8 mouse cellular contexts compared by ENCODE assay signal in the genomic region with DNA sequence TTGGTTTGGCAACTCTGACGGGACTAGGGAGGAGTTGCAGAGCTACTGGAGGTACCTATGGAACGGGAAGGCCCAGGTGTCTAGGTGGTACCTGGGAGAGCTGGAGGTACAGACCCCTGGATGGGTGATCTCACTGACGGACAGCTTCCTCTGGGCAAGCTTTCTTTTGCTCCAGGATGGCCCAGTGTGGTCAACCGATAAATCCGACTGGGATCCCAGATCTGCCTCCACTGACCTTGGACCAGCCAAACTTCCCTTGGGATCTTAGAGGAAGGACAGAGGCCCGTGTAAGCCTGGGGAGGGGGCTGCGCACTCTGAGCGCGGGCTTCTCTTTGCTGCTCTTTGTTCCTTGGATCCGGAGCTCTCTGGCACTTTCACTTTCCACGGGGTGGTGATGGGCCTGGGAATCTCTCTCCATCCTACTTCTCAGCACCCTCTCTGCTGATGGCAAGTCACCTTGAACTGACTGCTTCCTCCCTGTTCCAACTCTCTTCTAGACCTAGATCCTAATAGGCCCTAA. TPM values are rescaled to one million over a fixed set of nuclear protein-coding genes. Genes with fewer than 3 reads are reported as not detected.
DNase-seq lines count a peak whose midpoint lies in the region; ATAC-seq lines count a peak whose summit lies in the region.

No protein-coding gene starts in this region.

- no peaks in the 10 kb centered on the region for H3K27me3 ChIP-seq in hindbrain, embryonic 13.5 days
- no peaks in the 10 kb centered on the region for H3K27me3 ChIP-seq in limb, embryonic 15.5 days
- no peaks in the 10 kb centered on the region for H3K27me3 ChIP-seq in neural tube, embryonic 14.5 days (ENCODE audit: control insufficient read depth, insufficient read depth, low read length)

- H3K9me3 ChIP-seq in hindbrain, embryonic 13.5 days, result no peaks in the 10 kb centered on the region
- H3K9me3 ChIP-seq in limb, embryonic 15.5 days, result no peaks in the 10 kb centered on the region
- H3K9me3 ChIP-seq in neural tube, embryonic 14.5 days (ENCODE audit: control insufficient read depth, low read length), result no peaks in the 10 kb centered on the region

- H3K9ac ChIP-seq in hindbrain, embryonic 13.5 days, result peak overlapping the region; percentile 82
- peak overlapping the region; percentile 71 for H3K9ac ChIP-seq in limb, embryonic 15.5 days
- peak overlapping the region; percentile 70 for H3K9ac ChIP-seq in neural tube, embryonic 14.5 days (replicated peaks; ENCODE audit: low read depth, low read length)

- WGBS in hindbrain, embryonic 13.5 days, result 1% methylated on average over 11 of the region's 11 CpGs
- 2% methylated on average over 11 of the region's 11 CpGs for WGBS in limb, embryonic 15.5 days
- WGBS in neural tube, embryonic 14.5 days, result under 1% methylated on average over 11 of the region's 11 CpGs

- peak overlapping the region; percentile 61 for H3K4me3 ChIP-seq in hindbrain, embryonic 13.5 days
- peak overlapping the region; percentile 69 for H3K4me3 ChIP-seq in limb, embryonic 15.5 days
- peak overlapping the region; percentile 51 for H3K4me3 ChIP-seq in neural tube, embryonic 14.5 days (ENCODE audit: low read depth, low read length)

- H3K27ac ChIP-seq in hindbrain, embryonic 13.5 days, result 0 out of 2 replicates have a peak overlapping the region, but pooled peaks have one; percentile 2
- H3K27ac ChIP-seq in limb, embryonic 15.5 days, result peak overlapping the region; percentile 33; the same call in 1 of the 2 replicates
- no peak overlapping the region for H3K27ac ChIP-seq in neural tube, embryonic 14.5 days (ENCODE audit: low read depth, low read length)

- H3K4me1 ChIP-seq in hindbrain, embryonic 13.5 days (replicated peaks), result peaks cover 42% of the 10 kb centered on the region
- peaks cover 31% of the 10 kb centered on the region for H3K4me1 ChIP-seq in limb, embryonic 15.5 days
- H3K4me1 ChIP-seq in neural tube, embryonic 14.5 days (ENCODE audit: control insufficient read depth, insufficient read depth, low read length), result peaks cover 9% of the 10 kb centered on the region

- DNase-seq in adrenal gland, adult 2 months, result peak; percentile 56
- no peak for DNase-seq in adrenal gland, adult 18-20 months (ENCODE audit: low spot score in 2 of 2)
- peak; percentile 67 for DNase-seq in embryo, embryonic 11 days
- no peak for DNase-seq in cerebellum, postnatal 4 days (ENCODE audit: low spot score in 2 of 2)

- peak overlapping the region; percentile 90 for H3K4me2 ChIP-seq in hindbrain, embryonic 13.5 days
- H3K4me2 ChIP-seq in limb, embryonic 15.5 days, result peak overlapping the region; percentile 90
- H3K4me2 ChIP-seq in neural tube, embryonic 14.5 days (ENCODE audit: low read depth, low read length), result peak overlapping the region; percentile 91

- ATAC-seq in hindbrain, embryonic 13.5 days (ENCODE audit: low FRiP score), result no peak
- ATAC-seq in limb, embryonic 15.5 days (ENCODE audit: insufficient number of reproducible peaks, low FRiP score, low TSS enrichment, low read depth), result peak; percentile 4; the same call in 1 of the 2 replicates
- peak; percentile 36 for ATAC-seq in neural tube, embryonic 14.5 days (ENCODE audit: low read depth)
- ATAC-seq in granulocyte monocyte progenitor cell, adult 5-6 weeks (replicated peaks; ENCODE audit: poor library complexity, severe bottlenecking), result no peak

- no peaks in the 10 kb centered on the region for H3K36me3 ChIP-seq in hindbrain, embryonic 13.5 days
- 0 out of 2 replicates have a peak, but pooled peaks cover 8% of the 10 kb centered on the region for H3K36me3 ChIP-seq in limb, embryonic 15.5 days
- no peaks in the 10 kb centered on the region for H3K36me3 ChIP-seq in neural tube, embryonic 14.5 days (ENCODE audit: control insufficient read depth, insufficient read depth, low read length)

RNA-seq across cellular contexts. Expression of gene Slc12a7, which starts 31.4 kb away (rescaled TPM):
- 10 to 100 TPM; 29.3 to 49.3 TPM for total RNA-seq in adrenal gland, adult 2 months (2021)
- 50.5 and 57.0 TPM in 2 replicates for polyA plus RNA-seq in adrenal gland, adult 2 months (2012; rRNA removed)
- total RNA-seq in adrenal gland, adult 18-20 months (2021), result 10 to 100 TPM; 33.1 to 38.4 TPM
- 14.3 and 14.9 TPM in 2 replicates for polyA plus RNA-seq in hindbrain, embryonic 13.5 days (2015; fragmentation: Nextera tagmentation; extraction: Ambion mirVana)
- 12.6 and 14.3 TPM in 2 replicates for polyA plus RNA-seq in limb, embryonic 15.5 days (2015; fragmentation: Nextera tagmentation; extraction: Ambion mirVana)
- polyA plus RNA-seq in neural tube, embryonic 14.5 days (2014; fragmentation: Nextera tagmentation; extraction: Ambion mirVana), result 5.9 and 12.4 TPM in 2 replicates
- total RNA-seq in granulocyte monocyte progenitor cell, adult 5-6 weeks (2014; fragmentation: Nextera tagmentation), result 3.6 and 8.3 TPM in 2 replicates
- total RNA-seq in granulocyte monocyte progenitor cell, adult 5-6 weeks (2017), result 3.0 and 3.7 TPM in 2 replicates

RNA-seq across cellular contexts. Expression of gene Slc6a19, which starts 59.7 kb away (rescaled TPM):
- under 1 TPM; 0.20 to 0.48 TPM for total RNA-seq in adrenal gland, adult 2 months (2021)
- 0.09 and 0.17 TPM in 2 replicates for polyA plus RNA-seq in adrenal gland, adult 2 months (2012; rRNA removed)
- under 1 TPM; 0.35 to 0.36 TPM for total RNA-seq in adrenal gland, adult 18-20 months (2021)
- polyA plus RNA-seq in hindbrain, embryonic 13.5 days (2015; fragmentation: Nextera tagmentation; extraction: Ambion mirVana), result 0.18 and 0.29 TPM in 2 replicates
- polyA plus RNA-seq in limb, embryonic 15.5 days (2015; fragmentation: Nextera tagmentation; extraction: Ambion mirVana), result 1.5 and 1.6 TPM in 2 replicates
- polyA plus RNA-seq in neural tube, embryonic 14.5 days (2014; fragmentation: Nextera tagmentation; extraction: Ambion mirVana), result 0.07 and 0.54 TPM in 2 replicates
- total RNA-seq in granulocyte monocyte progenitor cell, adult 5-6 weeks (2014; fragmentation: Nextera tagmentation), result not detected in 2 replicates
- total RNA-seq in granulocyte monocyte progenitor cell, adult 5-6 weeks (2017), result not detected in 2 replicates

Comparison
In these comparisons a context has a peak if more than half of its experiments do, and no peak if none do; other contexts are left out.
1. DNase-seq: peak in adrenal gland, adult 2 months (single experiment) and embryo, embryonic 11 days (single experiment); none in adrenal gland, adult 18-20 months (0 of 2) and cerebellum, postnatal 4 days (0 of 2).
2. ATAC-seq: peak in limb, embryonic 15.5 days (single experiment) and neural tube, embryonic 14.5 days (single experiment); none in hindbrain, embryonic 13.5 days (single experiment) and granulocyte monocyte progenitor cell, adult 5-6 weeks (single experiment).
3. Peak in every context shown above with its lines, with median percentiles within 50 percentile points of each other: H3K4me2 ChIP-seq, H3K4me3 ChIP-seq and H3K9ac ChIP-seq.